Mouse (Mus musculus): ENCODE measurements at regions not wholly inside any gene's neighbourhood (a gene's known extent, or its start where the extent isn't known, plus 50 kb on each side); places are given as distances from the start of the nearest gene placed in this dataset.

- H3ac ChIP-seq (ENCODE audit: control insufficient read depth, insufficient read length), result no peak overlapping the region
- H3K4me3 ChIP-seq, result no peak overlapping the region
- no peak overlapping the region for H3K4me2 ChIP-seq (ENCODE audit: low read depth)
- TF ChIP-seq POLR2AphosphoS2 (IDR thresholded peaks at IDR 0.05; ENCODE audit: insufficient read length, low read depth), result no peak
- TF ChIP-seq E2F4 (IDR thresholded peaks at IDR 0.05; ENCODE audit: insufficient read depth), result no peak
- no peak for TF ChIP-seq MYOG (IDR thresholded peaks at IDR 0.05; ENCODE audit: control insufficient read depth in 1 of 3, insufficient read depth in 1 of 3, insufficient read length in 2 of 3, low read depth in 2 of 3)
- TF ChIP-seq CEBPB (IDR thresholded peaks at IDR 0.05; ENCODE audit: insufficient read depth, poor library complexity, severe bottlenecking), result no peak
- H3K79me2 ChIP-seq (ENCODE audit: control insufficient read depth, insufficient read depth), result no peaks in the 10 kb centered on the region
- no peaks in the 10 kb centered on the region for H3K36me3 ChIP-seq (ENCODE audit: control insufficient read depth, insufficient read depth)
- H3K27me3 ChIP-seq (ENCODE audit: control insufficient read depth, insufficient read depth, insufficient read length), result no peaks in the 10 kb centered on the region
Measured at GRCm38 (mm10) chr13:19523686-19524085, 96.0 kb downstream of the Epdr1 start.

- Histone ChIP-seq H3K27me3 (ENCODE audit: control insufficient read depth, insufficient read depth, insufficient read length) (no peaks in the 10 kb centered on the region), H3K4me3 (no peak overlapping the region), H3K36me3 (ENCODE audit: control insufficient read depth, insufficient read depth) (no peaks in the 10 kb centered on the region), H3ac (ENCODE audit: control insufficient read depth, insufficient read length) (no peak overlapping the region), H3K79me2 (ENCODE audit: control insufficient read depth, insufficient read depth) (no peaks in the 10 kb centered on the region), H3K4me2 (ENCODE audit: low read depth) (peak overlapping the region; percentile 71)
- TF ChIP-seq REST (IDR thresholded peaks at IDR 0.05; ENCODE audit: insufficient read depth, insufficient read length), result no peak
- TF ChIP-seq CEBPB (IDR thresholded peaks at IDR 0.05; ENCODE audit: insufficient read depth, poor library complexity, severe bottlenecking), result no peak
- no peak for TF ChIP-seq POLR2AphosphoS2 (IDR thresholded peaks at IDR 0.05; ENCODE audit: insufficient read length, low read depth)
- TF ChIP-seq TCF12 (IDR thresholded peaks at IDR 0.05; ENCODE audit: insufficient read depth, poor library complexity, severe bottlenecking), result no peak
- peak; percentile 71 for TF ChIP-seq E2F4 (IDR thresholded peaks at IDR 0.05; ENCODE audit: insufficient read depth)
- no peak for TF ChIP-seq TCF3 (IDR thresholded peaks at IDR 0.05; ENCODE audit: insufficient read length, low read depth)
- TF ChIP-seq MAX (IDR thresholded peaks at IDR 0.05; ENCODE audit: low read depth), result no peak
Measured at GRCm38 (mm10) chr13:19517938-19518777, 101.6 kb downstream of the Epdr1 start.

- Histone ChIP-seq H3K36me3 (ENCODE audit: control insufficient read depth, insufficient read depth) (no peaks in the 10 kb centered on the region), H3K4me3 (no peak overlapping the region), H3K4me2 (ENCODE audit: low read depth) (no peak overlapping the region), H3K27me3 (ENCODE audit: control insufficient read depth, insufficient read depth, insufficient read length) (no peaks in the 10 kb centered on the region), H3K79me2 (ENCODE audit: control insufficient read depth, insufficient read depth) (no peaks in the 10 kb centered on the region), H3ac (ENCODE audit: control insufficient read depth, insufficient read length) (no peak overlapping the region)
- TF ChIP-seq SRF (IDR thresholded peaks at IDR 0.05; ENCODE audit: control insufficient read depth, insufficient read length, low read depth), result no peak
- no peak for TF ChIP-seq TCF3 (IDR thresholded peaks at IDR 0.05; ENCODE audit: insufficient read length, low read depth)
- no peak for TF ChIP-seq MAX (IDR thresholded peaks at IDR 0.05; ENCODE audit: low read depth)
- TF ChIP-seq E2F4 (IDR thresholded peaks at IDR 0.05; ENCODE audit: insufficient read depth), result no peak
- TF ChIP-seq MYOD1 (IDR thresholded peaks at IDR 0.05; ENCODE audit: control insufficient read depth in 1 of 3, insufficient read length in 2 of 3, low read depth in 2 of 3), result no peak
- TF ChIP-seq POLR2A (IDR thresholded peaks at IDR 0.05; ENCODE audit: insufficient read length, low read depth), result no peak
- TF ChIP-seq POLR2AphosphoS2 (IDR thresholded peaks at IDR 0.05; ENCODE audit: insufficient read length, low read depth), result no peak
- TF ChIP-seq MYOG (IDR thresholded peaks at IDR 0.05; ENCODE audit: control insufficient read depth in 1 of 3, insufficient read depth in 1 of 3, insufficient read length in 2 of 3, low read depth in 2 of 3), result no peak
- no peak for TF ChIP-seq REST (IDR thresholded peaks at IDR 0.05; ENCODE audit: insufficient read depth, insufficient read length)
- TF ChIP-seq TCF12 (IDR thresholded peaks at IDR 0.05; ENCODE audit: insufficient read depth, poor library complexity, severe bottlenecking), result no peak
- TF ChIP-seq CEBPB (IDR thresholded peaks at IDR 0.05; ENCODE audit: insufficient read depth, poor library complexity, severe bottlenecking), result no peak
Measured at GRCm38 (mm10) chr13:19514844-19515555, 104.7 kb downstream of the Epdr1 start.

- no peaks in the 10 kb centered on the region for H3K27me3 ChIP-seq (ENCODE audit: control insufficient read depth, insufficient read depth, insufficient read length)
- no peak for TF ChIP-seq TCF12 (IDR thresholded peaks at IDR 0.05; ENCODE audit: insufficient read depth, poor library complexity, severe bottlenecking)
- TF ChIP-seq MYOG (IDR thresholded peaks at IDR 0.05; ENCODE audit: control insufficient read depth in 1 of 3, insufficient read depth in 1 of 3, insufficient read length in 2 of 3, low read depth in 2 of 3), result no peak
- no peak for TF ChIP-seq E2F4 (IDR thresholded peaks at IDR 0.05; ENCODE audit: insufficient read depth)
- no peak for TF ChIP-seq SRF (IDR thresholded peaks at IDR 0.05; ENCODE audit: control insufficient read depth, insufficient read length, low read depth)
- TF ChIP-seq POLR2A (IDR thresholded peaks at IDR 0.05; ENCODE audit: insufficient read length, low read depth), result no peak
- TF ChIP-seq CEBPB (IDR thresholded peaks at IDR 0.05; ENCODE audit: insufficient read depth, poor library complexity, severe bottlenecking), result no peak
- no peak for TF ChIP-seq POLR2AphosphoS2 (IDR thresholded peaks at IDR 0.05; ENCODE audit: insufficient read length, low read depth)
- TF ChIP-seq REST (IDR thresholded peaks at IDR 0.05; ENCODE audit: insufficient read depth, insufficient read length), result no peak
- no peak for TF ChIP-seq MYOD1 (IDR thresholded peaks at IDR 0.05; ENCODE audit: control insufficient read depth in 1 of 3, insufficient read length in 2 of 3, low read depth in 2 of 3)
- no peak for TF ChIP-seq MAX (IDR thresholded peaks at IDR 0.05; ENCODE audit: low read depth)
- TF ChIP-seq TCF3 (IDR thresholded peaks at IDR 0.05; ENCODE audit: insufficient read length, low read depth), result no peak
- no peak for TF ChIP-seq USF1 (IDR thresholded peaks at IDR 0.05; ENCODE audit: low read depth)
Measured at GRCm38 (mm10) chr13:19506543-19506942, 110.9 kb upstream of the Stard3nl start.

More at GRCm38 (mm10) chr13:19506543-19506942, 110.9 kb upstream of the Stard3nl start:
- H3ac ChIP-seq (ENCODE audit: control insufficient read depth, insufficient read length), result no peak overlapping the region
- H3K4me2 ChIP-seq (ENCODE audit: low read depth), result no peak overlapping the region
- H3K79me2 ChIP-seq (ENCODE audit: control insufficient read depth, insufficient read depth), result no peaks in the 10 kb centered on the region
- H3K36me3 ChIP-seq (ENCODE audit: control insufficient read depth, insufficient read depth), result no peaks in the 10 kb centered on the region
- H3K4me3 ChIP-seq, result no peak overlapping the region

Measured in myocyte (in vitro differentiated cells).